Mouse (Mus musculus): ENCODE data around the gene Txn1.

Txn1 gene

GRCm38 (mm10) chr4:57956029-57956960 lies at the start of gene Txn1:
Gene Txn1 (minus strand): TSS chr4:57956411.
- DNase-seq (ENCODE audit: low spot score in 2 of 2), result peak; percentile 97 to 98

GRCm38 (mm10) chr4:58003501-58003900 lies 47.3 kb upstream of the Txn1 start:
- DNase-seq (ENCODE audit: low spot score in 2 of 2), result no peak

GRCm38 (mm10) chr4:57991425-57991824 lies 35.2 kb upstream of the Txn1 start:
- no peak for DNase-seq (ENCODE audit: low spot score in 2 of 2)

GRCm38 (mm10) chr4:57974400-57975117 lies 18.3 kb upstream of the Txn1 start:
- no peak for DNase-seq (ENCODE audit: low spot score in 2 of 2)

GRCm38 (mm10) chr4:57973592-57974268 lies 17.5 kb upstream of the Txn1 start:
- no peak for DNase-seq (ENCODE audit: low spot score in 2 of 2)

GRCm38 (mm10) chr4:57970285-57970684 lies 14.1 kb upstream of the Txn1 start:
- DNase-seq (ENCODE audit: low spot score in 2 of 2), result no peak

GRCm38 (mm10) chr4:57967195-57967594 lies 11.0 kb upstream of the Txn1 start:
- DNase-seq (ENCODE audit: low spot score in 2 of 2), result no peak

- DNase-seq (ENCODE audit: low spot score in 2 of 2), result no peak
These were observed 9.3 kb upstream of the Txn1 start for GRCm38 (mm10) chr4:57965516-57965915.

- no peak for DNase-seq (ENCODE audit: low spot score in 2 of 2)
These were observed 7.9 kb upstream of the Txn1 start for GRCm38 (mm10) chr4:57964143-57964542.

- DNase-seq (ENCODE audit: low spot score in 2 of 2), result no peak
These were observed 2.8 kb upstream of the Txn1 start for GRCm38 (mm10) chr4:57959056-57959455.

GRCm38 (mm10) chr4:57958098-57958497 lies 1.9 kb upstream of the Txn1 start:
- DNase-seq (ENCODE audit: low spot score in 2 of 2), result no peak

GRCm38 (mm10) chr4:57957200-57958085 lies 1.2 kb upstream of the Txn1 start:
- peak in 1 of 2 experiments; percentile 11 for DNase-seq (ENCODE audit: low spot score in 2 of 2)

- peak; percentile 72 to 74 for DNase-seq (ENCODE audit: low spot score in 2 of 2)
These were observed 660 bp downstream of the Txn1 start for GRCm38 (mm10) chr4:57955544-57955958.

GRCm38 (mm10) chr4:57954991-57955390 lies 1.2 kb downstream of the Txn1 start:
- no peak for DNase-seq (ENCODE audit: low spot score in 2 of 2)

- DNase-seq (ENCODE audit: low spot score in 2 of 2), result no peak
These were observed 1.6 kb downstream of the Txn1 start for GRCm38 (mm10) chr4:57954580-57954979.

GRCm38 (mm10) chr4:57953796-57954195 lies 2.4 kb downstream of the Txn1 start:
- no peak for DNase-seq (ENCODE audit: low spot score in 2 of 2)

GRCm38 (mm10) chr4:57952891-57953290 lies 3.3 kb downstream of the Txn1 start:
- no peak for DNase-seq (ENCODE audit: low spot score in 2 of 2)

GRCm38 (mm10) chr4:57952416-57952815 lies 3.8 kb downstream of the Txn1 start:
- DNase-seq (ENCODE audit: low spot score in 2 of 2), result no peak

GRCm38 (mm10) chr4:57949866-57950265 lies 6.3 kb downstream of the Txn1 start:
- no peak for DNase-seq (ENCODE audit: low spot score in 2 of 2)

GRCm38 (mm10) chr4:57947476-57947875 lies 8.7 kb downstream of the Txn1 start:
- no peak for DNase-seq (ENCODE audit: low spot score in 2 of 2)

GRCm38 (mm10) chr4:57947036-57947435 lies 9.2 kb downstream of the Txn1 start:
- DNase-seq (ENCODE audit: low spot score in 2 of 2), result no peak
